In the genomic region with DNA sequence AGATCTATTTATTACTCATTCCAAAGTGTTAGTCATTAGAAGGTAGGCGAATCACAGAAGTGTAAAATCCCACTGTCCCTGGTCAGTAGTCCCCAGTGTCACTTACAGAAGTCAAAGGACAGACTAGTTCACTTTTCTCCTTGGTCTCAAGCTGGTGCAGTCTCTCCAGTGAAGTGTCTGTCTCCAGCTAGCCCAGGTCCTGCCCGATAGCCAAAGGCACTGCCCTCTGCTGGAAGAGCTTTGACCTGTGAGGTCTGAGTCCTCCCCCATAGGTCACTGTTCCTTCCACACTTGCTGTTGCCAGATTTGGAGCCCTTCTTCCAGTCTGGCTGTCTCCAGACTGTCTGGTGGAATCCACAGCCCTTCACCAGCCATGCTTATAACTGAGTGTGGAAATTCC, we compare ENCODE assay signal across 8 mouse cellular contexts. TPM values are rescaled to one million over a fixed set of nuclear protein-coding genes. Genes with fewer than 3 reads are reported as not detected.
A peak's percentile ranks its signal among the peaks of the same experiment; 100 is the strongest.
DNase-seq lines count a peak whose midpoint lies in the region; ATAC-seq lines count a peak whose summit lies in the region.

No protein-coding gene starts in this region.

- H3K27me3 ChIP-seq in stomach, embryonic 14.5 days (ENCODE audit: control insufficient read depth, insufficient read depth, low read length): no peaks in the 10 kb centered on the region

- no peak overlapping the region for H3K4me2 ChIP-seq in stomach, embryonic 14.5 days (replicated peaks; ENCODE audit: low read depth, low read length)

- peak overlapping the region; percentile 33; the same call in 1 of the 2 replicates for H3K27ac ChIP-seq in stomach, embryonic 14.5 days (ENCODE audit: low read length)

- H3K36me3 ChIP-seq in stomach, embryonic 14.5 days (ENCODE audit: control insufficient read depth, insufficient read depth, low read length): no peaks in the 10 kb centered on the region

- ATAC-seq in erythroblast, adult 5-6 weeks (replicated peaks; ENCODE audit: low FRiP score, poor library complexity, severe bottlenecking): peak; percentile 91
- no peak for ATAC-seq in stomach, embryonic 14.5 days (ENCODE audit: insufficient number of reproducible peaks, insufficient read depth, low FRiP score, low read depth)

- H3K9me3 ChIP-seq in stomach, embryonic 14.5 days (ENCODE audit: control insufficient read depth, low read depth, low read length): no peaks in the 10 kb centered on the region

- H3K4me1 ChIP-seq in stomach, embryonic 14.5 days (ENCODE audit: control insufficient read depth, insufficient read depth, low read length): no peaks in the 10 kb centered on the region

- 42% methylated on average over 2 of the region's 2 CpGs for WGBS in stomach, embryonic 14.5 days

- no peak overlapping the region for H3K9ac ChIP-seq in stomach, embryonic 14.5 days (replicated peaks; ENCODE audit: low read depth, low read length)

- H3K4me3 ChIP-seq in stomach, embryonic 14.5 days (ENCODE audit: low read depth, low read length): no peak overlapping the region

- peak; percentile 14 for DNase-seq in ovary, adult 18-20 months (ENCODE audit: low spot score)
- no peak for DNase-seq in ovary, postnatal 10 days (ENCODE audit: low spot score)
- peak; percentile 49 to 74 for DNase-seq in adrenal gland, postnatal 36 days
- DNase-seq in induced T-regulatory cell, adult 2 months (ENCODE audit: low read depth): peak; percentile 41
- DNase-seq in lung, postnatal 10 days: peak; percentile 65
- no peak for DNase-seq in layer of hippocampus, postnatal 14 days (ENCODE audit: low spot score in 2 of 2)

RNA-seq across cellular contexts. Expression of a gene that starts 2.1 kb away (rescaled TPM):
- total RNA-seq in adrenal gland, postnatal 36 days (2021): 10 to 100 TPM; 27.0 to 28.5 TPM
- 10.4 and 11.5 TPM in 2 replicates for total RNA-seq in erythroblast, adult 5-6 weeks (2015; ENCODE audit: low replicate concordance)
- 7.0 and 13.1 TPM in 2 replicates for total RNA-seq in erythroblast, adult 5-6 weeks (2017; ENCODE audit: low replicate concordance)
- polyA plus RNA-seq in stomach, embryonic 14.5 days (2014; fragmentation: Nextera tagmentation; extraction: Ambion mirVana): 26.5 and 28.2 TPM in 2 replicates
- 10 to 100 TPM; 27.7 to 32.2 TPM for total RNA-seq in layer of hippocampus, postnatal 14 days (2021)

Comparison
In these comparisons a context has a peak if more than half of its experiments do, and no peak if none do; other contexts are left out.
1. DNase-seq: peak in ovary, adult 18-20 months (single experiment), adrenal gland, postnatal 36 days (2 of 2), induced T-regulatory cell, adult 2 months (single experiment) and lung, postnatal 10 days (single experiment); none in ovary, postnatal 10 days (single experiment) and layer of hippocampus, postnatal 14 days (0 of 2).